Mouse (Mus musculus): ENCODE data around the gene Timmdc1. TPM values are rescaled to one million over a fixed set of nuclear protein-coding genes. Genes with fewer than 3 reads are reported as not detected.

The Timmdc1 gene
- polyA plus RNA-seq, 1 experiment from 2014 or later, result 23.1 TPM

GRCm38 (mm10) chr16:38549479-38550396 is 27.3 kb upstream of the Timmdc1 start, which contains the start of gene Poglut1:
TSS of gene Poglut1 (minus strand) at chr16:38550258.
- Histone ChIP-seq H3K4me2 (ENCODE audit: low read depth, low read length) (peak within 1 kb of the TSS; percentile 71), H3K9ac (ENCODE audit: low read length) (peak within 1 kb of the TSS; percentile 84), H3K27me3 (ENCODE audit: control insufficient read depth, insufficient read depth, low read length) (no peaks in the 10 kb centered on the region), H3K4me1 (ENCODE audit: control insufficient read depth, insufficient read depth, low read length) (0 out of 2 replicates have a peak, but pooled peaks cover 2% of the 10 kb centered on the region), H3K36me3 (ENCODE audit: control insufficient read depth, insufficient read depth, low read length) (no peaks in the 10 kb centered on the region), H3K27ac (ENCODE audit: low read length) (no peak within 1 kb of the TSS), H3K4me3 (replicated peaks; ENCODE audit: low read length) (peak within 1 kb of the TSS; percentile 79), H3K9me3 (replicated peaks; ENCODE audit: control insufficient read depth, low read length) (no peaks in the 10 kb centered on the region)
- ATAC-seq (ENCODE audit: insufficient read depth, low FRiP score), result peak; percentile 89
- WGBS, result 2% methylated on average over 54 of the region's 54 CpGs

- ATAC-seq (ENCODE audit: insufficient read depth, low FRiP score), result no peak
- no peak overlapping the region for H3K27ac ChIP-seq (ENCODE audit: low read length)
- no peaks in the 10 kb centered on the region for H3K27me3 ChIP-seq (ENCODE audit: control insufficient read depth, insufficient read depth, low read length)
- H3K9ac ChIP-seq (ENCODE audit: low read length), result no peak overlapping the region
- no peak overlapping the region for H3K4me3 ChIP-seq (replicated peaks; ENCODE audit: low read length)
- no peaks in the 10 kb centered on the region for H3K9me3 ChIP-seq (replicated peaks; ENCODE audit: control insufficient read depth, low read length)
- no peaks in the 10 kb centered on the region for H3K36me3 ChIP-seq (ENCODE audit: control insufficient read depth, insufficient read depth, low read length)
- WGBS, result 92% methylated on average over 1 of the region's 1 CpGs
- 0 out of 2 replicates have a peak, but pooled peaks cover 2% of the 10 kb centered on the region for H3K4me1 ChIP-seq (ENCODE audit: control insufficient read depth, insufficient read depth, low read length)
- no peak overlapping the region for H3K4me2 ChIP-seq (ENCODE audit: low read depth, low read length)
Measured at GRCm38 (mm10) chr16:38548000-38548399, 25.5 kb upstream of the Timmdc1 start.

GRCm38 (mm10) chr16:38538716-38539380 is 16.4 kb upstream of the Timmdc1 start:
- Histone ChIP-seq H3K9me3 (replicated peaks; ENCODE audit: control insufficient read depth, low read length) (no peaks in the 10 kb centered on the region), H3K27ac (ENCODE audit: low read length) (no peak overlapping the region), H3K4me2 (ENCODE audit: low read depth, low read length) (no peak overlapping the region), H3K4me3 (replicated peaks; ENCODE audit: low read length) (no peak overlapping the region), H3K4me1 (ENCODE audit: control insufficient read depth, insufficient read depth, low read length) (no peaks in the 10 kb centered on the region), H3K9ac (ENCODE audit: low read length) (no peak overlapping the region), H3K36me3 (ENCODE audit: control insufficient read depth, insufficient read depth, low read length) (peaks cover 12% of the 10 kb centered on the region), H3K27me3 (ENCODE audit: control insufficient read depth, insufficient read depth, low read length) (no peaks in the 10 kb centered on the region)
- ATAC-seq (ENCODE audit: insufficient read depth, low FRiP score), result no peak
- 88% methylated on average over 13 of the region's 13 CpGs for WGBS

- WGBS, result 44% methylated on average over 8 of the region's 8 CpGs
- H3K4me2 ChIP-seq (ENCODE audit: low read depth, low read length), result no peak overlapping the region
- peaks cover 9% of the 10 kb centered on the region for H3K36me3 ChIP-seq (ENCODE audit: control insufficient read depth, insufficient read depth, low read length)
- no peak overlapping the region for H3K27ac ChIP-seq (ENCODE audit: low read length)
- H3K4me3 ChIP-seq (replicated peaks; ENCODE audit: low read length), result no peak overlapping the region
- H3K27me3 ChIP-seq (ENCODE audit: control insufficient read depth, insufficient read depth, low read length), result no peaks in the 10 kb centered on the region
- H3K4me1 ChIP-seq (ENCODE audit: control insufficient read depth, insufficient read depth, low read length), result no peaks in the 10 kb centered on the region
- ATAC-seq (ENCODE audit: insufficient read depth, low FRiP score), result no peak
- H3K9ac ChIP-seq (ENCODE audit: low read length), result no peak overlapping the region
- no peaks in the 10 kb centered on the region for H3K9me3 ChIP-seq (replicated peaks; ENCODE audit: control insufficient read depth, low read length)
Measured at GRCm38 (mm10) chr16:38536544-38537146, 14.2 kb upstream of the Timmdc1 start.

- H3K4me3 ChIP-seq (replicated peaks; ENCODE audit: low read length), result no peak overlapping the region
- WGBS, result 81% methylated on average over 6 of the region's 6 CpGs
Measured at GRCm38 (mm10) chr16:38526264-38526663, 3.8 kb upstream of the Timmdc1 start.

GRCm38 (mm10) chr16:38521211-38521987 is 1.1 kb downstream of the Timmdc1 start:
- WGBS, result 23% methylated on average over 8 of the region's 8 CpGs
- ATAC-seq (ENCODE audit: insufficient read depth, low FRiP score), result no peak
- Histone ChIP-seq H3K4me2 (ENCODE audit: low read depth, low read length) (peak overlapping the region; percentile 63), H3K4me1 (ENCODE audit: control insufficient read depth, insufficient read depth, low read length) (peaks cover 10% of the 10 kb centered on the region; the same call in 1 of the 2 replicates), H3K27ac (ENCODE audit: low read length) (no peak overlapping the region), H3K9me3 (replicated peaks; ENCODE audit: control insufficient read depth, low read length) (no peaks in the 10 kb centered on the region), H3K36me3 (ENCODE audit: control insufficient read depth, insufficient read depth, low read length) (0 out of 2 replicates have a peak, but pooled peaks cover 4% of the 10 kb centered on the region), H3K9ac (ENCODE audit: low read length) (peak overlapping the region; percentile 67), H3K4me3 (replicated peaks; ENCODE audit: low read length) (peak overlapping the region; percentile 100), H3K27me3 (ENCODE audit: control insufficient read depth, insufficient read depth, low read length) (no peaks in the 10 kb centered on the region)

More at GRCm38 (mm10) chr16:38526264-38526663, 3.8 kb upstream of the Timmdc1 start:
- Histone ChIP-seq H3K9me3 (replicated peaks; ENCODE audit: control insufficient read depth, low read length) (no peaks in the 10 kb centered on the region), H3K27me3 (ENCODE audit: control insufficient read depth, insufficient read depth, low read length) (no peaks in the 10 kb centered on the region), H3K4me2 (ENCODE audit: low read depth, low read length) (no peak overlapping the region), H3K4me1 (ENCODE audit: control insufficient read depth, insufficient read depth, low read length) (peaks cover 10% of the 10 kb centered on the region; the same call in 1 of the 2 replicates), H3K27ac (ENCODE audit: low read length) (no peak overlapping the region), H3K9ac (ENCODE audit: low read length) (no peak overlapping the region), H3K36me3 (ENCODE audit: control insufficient read depth, insufficient read depth, low read length) (0 out of 2 replicates have a peak, but pooled peaks cover 10% of the 10 kb centered on the region)
- no peak for ATAC-seq (ENCODE audit: insufficient read depth, low FRiP score)

GRCm38 (mm10) chr16:38519140-38519539 is 3.3 kb downstream of the Timmdc1 start:
- WGBS, result 93% methylated on average over 2 of the region's 2 CpGs
- Histone ChIP-seq H3K27ac (ENCODE audit: low read length) (no peak overlapping the region), H3K9me3 (replicated peaks; ENCODE audit: control insufficient read depth, low read length) (no peaks in the 10 kb centered on the region), H3K4me2 (ENCODE audit: low read depth, low read length) (no peak overlapping the region), H3K27me3 (ENCODE audit: control insufficient read depth, insufficient read depth, low read length) (no peaks in the 10 kb centered on the region), H3K9ac (ENCODE audit: low read length) (no peak overlapping the region), H3K4me1 (ENCODE audit: control insufficient read depth, insufficient read depth, low read length) (peaks cover 10% of the 10 kb centered on the region; the same call in 1 of the 2 replicates), H3K36me3 (ENCODE audit: control insufficient read depth, insufficient read depth, low read length) (peaks cover 5% of the 10 kb centered on the region), H3K4me3 (replicated peaks; ENCODE audit: low read length) (no peak overlapping the region)
- ATAC-seq (ENCODE audit: insufficient read depth, low FRiP score), result no peak

- no peak overlapping the region for H3K27ac ChIP-seq (ENCODE audit: low read length)
- ATAC-seq (ENCODE audit: insufficient read depth, low FRiP score), result no peak
- peaks cover 19% of the 10 kb centered on the region for H3K36me3 ChIP-seq (ENCODE audit: control insufficient read depth, insufficient read depth, low read length)
- no peak overlapping the region for H3K4me2 ChIP-seq (ENCODE audit: low read depth, low read length)
- no peaks in the 10 kb centered on the region for H3K9me3 ChIP-seq (replicated peaks; ENCODE audit: control insufficient read depth, low read length)
- no peaks in the 10 kb centered on the region for H3K4me1 ChIP-seq (ENCODE audit: control insufficient read depth, insufficient read depth, low read length)
- no peaks in the 10 kb centered on the region for H3K27me3 ChIP-seq (ENCODE audit: control insufficient read depth, insufficient read depth, low read length)
- WGBS, result 91% methylated on average over 2 of the region's 2 CpGs
- H3K4me3 ChIP-seq (replicated peaks; ENCODE audit: low read length), result no peak overlapping the region
- no peak overlapping the region for H3K9ac ChIP-seq (ENCODE audit: low read length)
Measured at GRCm38 (mm10) chr16:38510846-38511245, 11.6 kb downstream of the Timmdc1 start.
